Mouse (Mus musculus): ENCODE data around the gene Atad1. TPM values are rescaled to one million over a fixed set of nuclear protein-coding genes. Genes with fewer than 3 reads are reported as not detected.

The Atad1 gene
- polyA plus RNA-seq, 1 experiment, result 107 TPM

- H3K4me3 ChIP-seq (ENCODE audit: low read depth, low read length), result no peak overlapping the region
- TF ChIP-seq POLR2A (IDR thresholded peaks at IDR 0.05; ENCODE audit: insufficient read depth, low read length) (no peak), CTCF (IDR thresholded peaks at IDR 0.05; ENCODE audit: low read depth, low read length) (no peak), EP300 (IDR thresholded peaks at IDR 0.05; ENCODE audit: insufficient read depth, low read depth, low read length) (no peak)
- no peaks in the 10 kb centered on the region for H3K36me3 ChIP-seq (ENCODE audit: control insufficient read depth, insufficient read depth, low read length, poor library complexity, severe bottlenecking)
- H3K27me3 ChIP-seq (ENCODE audit: control insufficient read depth, insufficient read depth, low read length, poor library complexity, severe bottlenecking), result no peaks in the 10 kb centered on the region
- H3K4me1 ChIP-seq (ENCODE audit: control insufficient read depth, insufficient read depth, low read length), result no peaks in the 10 kb centered on the region
- no peaks in the 10 kb centered on the region for H3K9me3 ChIP-seq (replicated peaks; ENCODE audit: control insufficient read depth, insufficient read depth, low read length, poor library complexity, severe bottlenecking)
- no peak overlapping the region for H3K9ac ChIP-seq (ENCODE audit: low read depth, poor library complexity, severe bottlenecking)
- H3K27ac ChIP-seq (ENCODE audit: insufficient read depth, low read length), result no peak overlapping the region
Measured at GRCm38 (mm10) chr19:32659346-32659745, 80.2 kb downstream of the Atad1 start.

DNA sequence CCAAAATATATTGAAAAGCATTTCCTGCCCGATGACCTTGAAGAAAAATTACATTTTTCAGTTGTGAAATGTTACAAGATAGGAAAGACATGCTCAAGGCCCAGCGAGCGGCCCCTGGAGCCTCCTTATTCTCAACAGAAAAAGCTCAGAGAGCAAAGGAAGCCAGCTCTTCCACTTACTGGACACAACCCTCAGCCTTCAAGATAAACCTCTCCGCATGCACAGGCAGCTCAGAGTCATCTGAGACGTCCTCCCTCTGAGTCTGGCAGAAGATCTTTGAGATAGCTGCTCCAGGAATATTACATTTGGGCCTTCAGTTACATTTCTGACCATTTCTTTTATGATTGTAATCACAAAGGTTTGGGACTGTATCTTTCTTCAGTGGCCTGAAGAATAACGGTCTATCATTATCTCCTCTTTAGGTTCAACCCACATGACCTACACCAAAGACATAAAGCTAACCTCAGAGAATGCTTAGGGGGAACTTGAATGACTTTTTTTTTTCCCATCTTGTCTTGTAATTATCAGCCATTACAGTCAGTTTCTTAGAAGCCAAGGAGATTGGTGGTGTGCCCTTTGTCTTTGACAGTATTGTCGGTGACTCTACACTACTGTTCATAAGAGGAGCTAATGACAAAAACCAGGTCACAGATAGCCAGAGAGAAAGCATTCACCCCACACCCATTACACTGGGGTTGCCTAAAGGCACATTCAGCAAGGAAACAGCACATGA lies 85.8 kb downstream of the Atad1 start:
- H3K4me1 ChIP-seq (ENCODE audit: control insufficient read depth, insufficient read depth, low read length), result no peaks in the 10 kb centered on the region
- TF ChIP-seq POLR2A (IDR thresholded peaks at IDR 0.05; ENCODE audit: insufficient read depth, low read length), result no peak
- TF ChIP-seq EP300 (IDR thresholded peaks at IDR 0.05; ENCODE audit: insufficient read depth, low read depth, low read length), result no peak
- no peak for TF ChIP-seq CTCF (IDR thresholded peaks at IDR 0.05; ENCODE audit: low read depth, low read length)

DNA sequence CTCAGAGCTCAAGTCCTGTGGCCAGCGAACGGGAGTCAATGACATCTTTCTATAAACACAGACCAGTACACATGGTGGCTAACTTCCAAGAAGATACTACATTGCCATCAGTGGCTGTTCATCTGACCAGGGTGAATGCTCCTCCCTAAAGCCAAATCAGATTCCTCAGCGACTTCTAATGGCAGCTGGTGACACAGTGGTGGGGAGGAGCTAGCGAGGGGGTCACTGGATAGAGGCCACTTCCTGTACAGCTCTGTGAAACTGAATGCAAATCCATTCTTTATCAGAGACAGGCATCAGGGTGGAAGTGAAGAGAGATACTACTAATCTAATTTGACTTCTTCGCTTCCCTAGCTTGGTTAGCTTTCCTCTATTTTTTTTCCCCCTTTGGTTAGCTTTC lies 86.5 kb downstream of the Atad1 start:
- H3K36me3 ChIP-seq (ENCODE audit: control insufficient read depth, insufficient read depth, low read length, poor library complexity, severe bottlenecking), result no peaks in the 10 kb centered on the region
- no peak overlapping the region for H3K27ac ChIP-seq (ENCODE audit: insufficient read depth, low read length)
- no peaks in the 10 kb centered on the region; the same call in 1 of the 2 replicates for H3K9me3 ChIP-seq (replicated peaks; ENCODE audit: control insufficient read depth, insufficient read depth, low read length, poor library complexity, severe bottlenecking)
- H3K9ac ChIP-seq (ENCODE audit: low read depth, poor library complexity, severe bottlenecking), result no peak overlapping the region
- TF ChIP-seq EP300 (IDR thresholded peaks at IDR 0.05; ENCODE audit: insufficient read depth, low read depth, low read length) (no peak), POLR2A (IDR thresholded peaks at IDR 0.05; ENCODE audit: insufficient read depth, low read length) (no peak), CTCF (IDR thresholded peaks at IDR 0.05; ENCODE audit: low read depth, low read length) (no peak)
- no peaks in the 10 kb centered on the region for H3K4me1 ChIP-seq (ENCODE audit: control insufficient read depth, insufficient read depth, low read length)
- no peak overlapping the region for H3K4me3 ChIP-seq (ENCODE audit: low read depth, low read length)
- H3K27me3 ChIP-seq (ENCODE audit: control insufficient read depth, insufficient read depth, low read length, poor library complexity, severe bottlenecking), result no peaks in the 10 kb centered on the region

More for the DNA sequence above, 85.8 kb downstream of the Atad1 start:
- Histone ChIP-seq H3K9me3 (replicated peaks; ENCODE audit: control insufficient read depth, insufficient read depth, low read length, poor library complexity, severe bottlenecking) (no peaks in the 10 kb centered on the region; the same call in 1 of the 2 replicates), H3K27me3 (ENCODE audit: control insufficient read depth, insufficient read depth, low read length, poor library complexity, severe bottlenecking) (no peaks in the 10 kb centered on the region), H3K4me3 (ENCODE audit: low read depth, low read length) (no peak overlapping the region), H3K9ac (ENCODE audit: low read depth, poor library complexity, severe bottlenecking) (no peak overlapping the region), H3K27ac (ENCODE audit: insufficient read depth, low read length) (no peak overlapping the region), H3K36me3 (ENCODE audit: control insufficient read depth, insufficient read depth, low read length, poor library complexity, severe bottlenecking) (no peaks in the 10 kb centered on the region)

GRCm38 (mm10) chr19:32651046-32651445 lies 88.5 kb downstream of the Atad1 start:
- H3K36me3 ChIP-seq (ENCODE audit: control insufficient read depth, insufficient read depth, low read length, poor library complexity, severe bottlenecking), result no peaks in the 10 kb centered on the region
- H3K9me3 ChIP-seq (replicated peaks; ENCODE audit: control insufficient read depth, insufficient read depth, low read length, poor library complexity, severe bottlenecking), result peaks cover 2% of the 10 kb centered on the region
- no peaks in the 10 kb centered on the region for H3K4me1 ChIP-seq (ENCODE audit: control insufficient read depth, insufficient read depth, low read length)
- H3K27me3 ChIP-seq (ENCODE audit: control insufficient read depth, insufficient read depth, low read length, poor library complexity, severe bottlenecking), result no peaks in the 10 kb centered on the region
- no peak overlapping the region for H3K4me3 ChIP-seq (ENCODE audit: low read depth, low read length)
- H3K27ac ChIP-seq (ENCODE audit: insufficient read depth, low read length), result no peak overlapping the region
- TF ChIP-seq EP300 (IDR thresholded peaks at IDR 0.05; ENCODE audit: insufficient read depth, low read depth, low read length) (no peak), POLR2A (IDR thresholded peaks at IDR 0.05; ENCODE audit: insufficient read depth, low read length) (no peak), CTCF (IDR thresholded peaks at IDR 0.05; ENCODE audit: low read depth, low read length) (no peak)
- H3K9ac ChIP-seq (ENCODE audit: low read depth, poor library complexity, severe bottlenecking), result no peak overlapping the region

- TF ChIP-seq POLR2A (IDR thresholded peaks at IDR 0.05; ENCODE audit: insufficient read depth, low read length) (no peak), CTCF (IDR thresholded peaks at IDR 0.05; ENCODE audit: low read depth, low read length) (no peak), EP300 (IDR thresholded peaks at IDR 0.05; ENCODE audit: insufficient read depth, low read depth, low read length) (no peak)
- Histone ChIP-seq H3K27ac (ENCODE audit: insufficient read depth, low read length) (no peak overlapping the region), H3K4me1 (ENCODE audit: control insufficient read depth, insufficient read depth, low read length) (no peaks in the 10 kb centered on the region), H3K4me3 (ENCODE audit: low read depth, low read length) (no peak overlapping the region), H3K9me3 (replicated peaks; ENCODE audit: control insufficient read depth, insufficient read depth, low read length, poor library complexity, severe bottlenecking) (peaks cover 12% of the 10 kb centered on the region), H3K9ac (ENCODE audit: low read depth, poor library complexity, severe bottlenecking) (no peak overlapping the region), H3K27me3 (ENCODE audit: control insufficient read depth, insufficient read depth, low read length, poor library complexity, severe bottlenecking) (no peaks in the 10 kb centered on the region), H3K36me3 (ENCODE audit: control insufficient read depth, insufficient read depth, low read length, poor library complexity, severe bottlenecking) (no peaks in the 10 kb centered on the region)
Measured at GRCm38 (mm10) chr19:32648019-32648571, 91.5 kb downstream of the Atad1 start.

GRCm38 (mm10) chr19:32646382-32646781 lies 93.2 kb downstream of the Atad1 start:
- TF ChIP-seq CTCF (IDR thresholded peaks at IDR 0.05; ENCODE audit: low read depth, low read length) (no peak), POLR2A (IDR thresholded peaks at IDR 0.05; ENCODE audit: insufficient read depth, low read length) (no peak), EP300 (IDR thresholded peaks at IDR 0.05; ENCODE audit: insufficient read depth, low read depth, low read length) (no peak)
- H3K27ac ChIP-seq (ENCODE audit: insufficient read depth, low read length), result no peak overlapping the region
- no peaks in the 10 kb centered on the region for H3K4me1 ChIP-seq (ENCODE audit: control insufficient read depth, insufficient read depth, low read length)
- peaks cover 12% of the 10 kb centered on the region for H3K9me3 ChIP-seq (replicated peaks; ENCODE audit: control insufficient read depth, insufficient read depth, low read length, poor library complexity, severe bottlenecking)
- no peak overlapping the region for H3K4me3 ChIP-seq (ENCODE audit: low read depth, low read length)
- no peaks in the 10 kb centered on the region for H3K27me3 ChIP-seq (ENCODE audit: control insufficient read depth, insufficient read depth, low read length, poor library complexity, severe bottlenecking)
- no peak overlapping the region for H3K9ac ChIP-seq (ENCODE audit: low read depth, poor library complexity, severe bottlenecking)
- no peaks in the 10 kb centered on the region for H3K36me3 ChIP-seq (ENCODE audit: control insufficient read depth, insufficient read depth, low read length, poor library complexity, severe bottlenecking)
